Mouse (Mus musculus) cerebellum, adult 2 months (tissue): ENCODE data around the gene Krr1.

Experiments
- CTCF ChIP-seq: fragments of 200-500 bp; IDR thresholded peaks from 2 replicates; pipeline ENCODE4 v1.5.1; 2011; ENCODE audit warnings: low read depth, mild to moderate bottlenecking, control low read depth, low read length, moderate library complexity, borderline replicate concordance; ENCODE audit not compliant: insufficient read depth
- POLR2A ChIP-seq: fragments of 200-500 bp; IDR thresholded peaks from 2 replicates; pipeline ENCODE4 v1.6.1; 2011; ENCODE audit warnings: low read length, control low read depth, borderline replicate concordance; ENCODE audit not compliant: insufficient read depth

DNA sequence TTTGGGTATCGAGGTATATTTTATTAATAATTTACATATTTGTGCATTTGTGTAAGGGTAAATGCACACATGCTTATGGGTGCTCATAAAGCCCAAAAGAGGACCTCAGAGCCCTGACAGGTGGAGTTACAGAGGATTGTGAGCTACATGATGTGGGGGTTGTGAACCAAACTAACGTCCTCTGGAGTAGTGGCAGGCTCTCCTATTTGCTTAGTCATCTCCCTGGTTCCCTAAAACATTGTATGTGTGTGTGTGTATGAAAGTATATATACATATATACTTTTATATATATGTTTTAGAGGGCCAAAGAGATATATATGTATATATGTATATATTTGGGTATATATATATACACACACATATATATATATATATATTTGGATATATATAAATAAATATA, 51.1 kb downstream of the Krr1 start:
- no peak for TF ChIP-seq CTCF
- no peak for TF ChIP-seq POLR2A
